Mouse (Mus musculus): ENCODE data around the gene Ddb2. TPM values are rescaled to one million over a fixed set of nuclear protein-coding genes. Genes with fewer than 3 reads are reported as not detected.

Ddb2 gene
- polyA plus RNA-seq (2014; fragmentation: Illumina TruSeq; extraction: RNeasy Lipid Tissue Mini Kit (QIAGEN cat#74804)): 10.2 TPM

GRCm38 (mm10) chr2:91236601-91237510, at the start of gene Ddb2:
Gene Ddb2 (minus strand): TSS chr2:91236982.

GRCm38 (mm10) chr2:91264711-91265681, 28.2 kb upstream of the Ddb2 start, which contains the start of gene Arfgap2:
Gene Arfgap2 (plus strand): TSS chr2:91264974.

GRCm38 (mm10) chr2:91255661-91256150, 18.9 kb upstream of the Ddb2 start, which contains the start of gene Pacsin3:
Gene Pacsin3 (plus strand): TSS chr2:91255954.

DNA sequence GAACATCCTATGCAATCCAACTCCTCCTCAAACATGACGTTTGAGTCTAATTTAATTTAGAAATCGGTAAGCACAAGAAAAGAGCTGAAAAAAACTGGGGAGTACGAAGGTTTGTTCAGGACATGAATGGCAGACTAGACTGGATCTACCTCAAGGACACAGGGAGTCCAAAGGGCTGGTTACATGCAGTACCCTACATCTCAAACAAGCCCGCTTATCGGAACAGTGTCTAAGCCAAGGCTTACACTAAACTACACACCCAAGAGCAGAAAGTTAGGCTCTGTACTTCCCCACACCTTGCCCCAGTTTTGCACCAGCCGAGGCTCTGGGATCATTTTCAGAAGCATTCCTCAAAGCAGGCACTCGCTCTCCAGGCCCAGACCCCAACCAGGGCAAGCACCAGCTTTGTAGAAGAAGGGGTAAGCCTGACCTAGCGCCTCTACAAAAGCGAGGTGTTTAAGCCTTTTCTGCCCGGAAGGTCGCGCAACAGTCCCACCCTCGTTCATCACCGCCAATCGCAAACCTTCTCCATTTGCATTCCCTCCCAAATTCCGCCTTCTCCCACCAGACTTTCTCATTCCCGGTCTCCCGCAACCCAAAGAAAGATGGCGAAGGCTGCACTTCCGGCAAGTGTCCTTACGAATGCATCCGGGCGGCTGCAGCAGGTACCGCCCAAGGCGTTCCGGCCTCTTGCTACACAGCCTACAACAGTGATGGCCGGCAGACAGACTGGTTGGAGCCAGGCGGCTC, 34.4 kb downstream of the Ddb2 start, which contains the start of the genes Nr1h3 and Acp2:
Nr1h3 (minus strand) TSS at position 613 of the 750 bp plus-strand sequence.
Acp2 (plus strand) TSS at position 664 of the 750 bp plus-strand sequence.

GRCm38 (mm10) chr2:91183711-91184405, 52.9 kb downstream of the Ddb2 start, which contains the start of gene Madd:
Gene Madd (minus strand): TSS chr2:91183837.

Other genes starting within 250 kb of the Ddb2 start
- not detected for gene Rapsn, start 201.4 kb downstream of the Ddb2 start, polyA plus RNA-seq (2014; fragmentation: Illumina TruSeq; extraction: RNeasy Lipid Tissue Mini Kit (QIAGEN cat#74804))
- 177 TPM for gene Psmc3, start 183.0 kb downstream of the Ddb2 start, polyA plus RNA-seq (2014; fragmentation: Illumina TruSeq; extraction: RNeasy Lipid Tissue Mini Kit (QIAGEN cat#74804))
- gene Slc39a13, start 166.6 kb downstream of the Ddb2 start, polyA plus RNA-seq (2014; fragmentation: Illumina TruSeq; extraction: RNeasy Lipid Tissue Mini Kit (QIAGEN cat#74804)): 2.9 TPM
- gene Spi1, start 154.6 kb downstream of the Ddb2 start, polyA plus RNA-seq (2014; fragmentation: Illumina TruSeq; extraction: RNeasy Lipid Tissue Mini Kit (QIAGEN cat#74804)): 2.4 TPM
- 0.63 TPM for gene Mybpc3, start 118.8 kb downstream of the Ddb2 start, polyA plus RNA-seq (2014; fragmentation: Illumina TruSeq; extraction: RNeasy Lipid Tissue Mini Kit (QIAGEN cat#74804))
- gene Madd, start 53.1 kb downstream of the Ddb2 start, polyA plus RNA-seq (2014; fragmentation: Illumina TruSeq; extraction: RNeasy Lipid Tissue Mini Kit (QIAGEN cat#74804)): 2.8 TPM
- gene Nr1h3, start 34.1 kb downstream of the Ddb2 start, polyA plus RNA-seq (2014; fragmentation: Illumina TruSeq; extraction: RNeasy Lipid Tissue Mini Kit (QIAGEN cat#74804)): not detected
- 56.3 TPM for gene Acp2, start 34.1 kb downstream of the Ddb2 start, polyA plus RNA-seq (2014; fragmentation: Illumina TruSeq; extraction: RNeasy Lipid Tissue Mini Kit (QIAGEN cat#74804))
- gene Pacsin3, start 19.0 kb upstream of the Ddb2 start, polyA plus RNA-seq (2014; fragmentation: Illumina TruSeq; extraction: RNeasy Lipid Tissue Mini Kit (QIAGEN cat#74804)): 0.97 TPM
- gene Arfgap2, start 28.0 kb upstream of the Ddb2 start, polyA plus RNA-seq (2014; fragmentation: Illumina TruSeq; extraction: RNeasy Lipid Tissue Mini Kit (QIAGEN cat#74804)): 19.5 TPM
- gene 1110051M20Rik, start 207.7 kb upstream of the Ddb2 start, polyA plus RNA-seq (2014; fragmentation: Illumina TruSeq; extraction: RNeasy Lipid Tissue Mini Kit (QIAGEN cat#74804)): 14.4 TPM
- gene Lrp4, start 220.5 kb upstream of the Ddb2 start, polyA plus RNA-seq (2014; fragmentation: Illumina TruSeq; extraction: RNeasy Lipid Tissue Mini Kit (QIAGEN cat#74804)): 3.2 TPM